Mouse (Mus musculus) hindbrain, embryonic 11.5 days (tissue): ENCODE results near the gene Mmp12. TPM values are rescaled to one million over a fixed set of nuclear protein-coding genes. Genes with fewer than 3 reads are reported as not detected.
"Not testable (repeated sequence)": the region's sequence is repeated elsewhere in the genome, so short reads cannot be mapped to it uniquely, and the experiment has no call there.

Source experiments
- ATAC-seq: fragments of 200-750 bp; cut with Nextera tagmentation; 2 replicates; pipeline ENCODE4 v1.8.0; 2017; ENCODE audit warnings: mild to moderate bottlenecking, moderate TSS enrichment, moderate library complexity; ENCODE audit not compliant: low FRiP score
- DNase-seq: peaks from one replicate; pipeline ENCODE4 v3.0.0-alpha.2; 2015; ENCODE audit warnings: low spot score
- H3K27ac ChIP-seq: fragments of 300-500 bp; sonication (generic); 2 replicates; pipeline ENCODE4 v1.5.1; 2014; ENCODE audit warnings: mild to moderate bottlenecking, low read depth, low read length
- H3K27me3 ChIP-seq: fragments of 300-500 bp; sonication (generic); 2 replicates; pipeline ENCODE4 v1.6.1; 2014; ENCODE audit warnings: mild to moderate bottlenecking, low read length, moderate library complexity, mixed read lengths; ENCODE audit not compliant: control insufficient read depth, insufficient read depth
- H3K36me3 ChIP-seq: fragments of 300-500 bp; sonication (generic); 2 replicates; pipeline ENCODE4 v1.6.1; 2014; ENCODE audit warnings: mild to moderate bottlenecking, low read length, moderate library complexity, mixed read lengths; ENCODE audit not compliant: control insufficient read depth, insufficient read depth
- H3K4me1 ChIP-seq: fragments of 300-500 bp; sonication (generic); replicated peaks from 2 replicates; pipeline ENCODE4 v1.6.1; 2014; ENCODE audit warnings: low read length, mixed read lengths; ENCODE audit not compliant: control insufficient read depth, insufficient read depth
- H3K4me2 ChIP-seq: fragments of 300-500 bp; sonication (generic); replicated peaks from 2 replicates; pipeline ENCODE4 v1.6.1; 2014; ENCODE audit warnings: mild to moderate bottlenecking, low read depth, low read length
- H3K4me3 ChIP-seq: fragments of 300-500 bp; sonication (generic); 2 replicates; pipeline ENCODE4 v1.5.1; 2014; ENCODE audit warnings: low read depth, low read length
- H3K9ac ChIP-seq: fragments of 300-500 bp; sonication (generic); 2 replicates; pipeline ENCODE4 v1.6.1; 2014; ENCODE audit warnings: low read depth, low read length
- H3K9me3 ChIP-seq: fragments of 300-500 bp; sonication (generic); 2 replicates; pipeline ENCODE4 v1.6.1; 2016; ENCODE audit warnings: low read length; ENCODE audit not compliant: control insufficient read depth
- WGBS: fragments of 180-500 bp; shearing (Covaris S2); extraction: QIAGEN DNeasy Blood & Tissue Kit; methylation state at CpG from one replicate; pipeline ENCODE4 v1.1.7; 2014; 5-methylcytosine and 5-hydroxymethylcytosine counted together
- polyA plus RNA-seq: library from polyadenylated mRNA; unstranded; fragments of >200 nt; fragmentation: Nextera tagmentation; extraction: Ambion mirVana; gene quantifications from 2 replicates; pipeline ENCODE4 v1.2.1, GENCODE M21; 2014

The Mmp12 gene
- not detected in 2 replicates for polyA plus RNA-seq

DNA sequence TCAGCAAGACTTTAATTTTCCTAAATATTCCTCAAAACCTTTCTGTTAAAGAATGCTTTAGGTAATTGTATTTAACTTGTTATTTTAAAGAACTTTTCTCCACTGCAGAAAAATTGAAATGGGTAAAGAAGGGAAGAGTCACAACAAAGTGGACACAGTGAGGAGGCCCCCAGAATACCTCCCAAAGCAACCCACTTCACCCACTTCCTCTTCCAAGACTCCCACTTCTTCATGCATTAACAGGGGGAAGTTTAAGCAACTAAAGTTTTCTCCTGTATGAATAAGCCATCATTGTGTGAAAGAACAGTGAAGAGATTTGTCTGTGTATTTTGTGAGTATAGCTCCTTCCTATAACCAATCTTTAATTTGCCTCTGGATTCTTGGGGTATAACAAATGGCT, at the start of gene Mmp12:
TSS of gene Mmp12 (plus strand) at position 275 of the 400 bp plus-strand sequence.
- H3K27me3 ChIP-seq = no peaks in the 10 kb centered on the region
- DNase-seq (no peak), ATAC-seq (no peak)
- H3K4me3 ChIP-seq = no peak within 1 kb of the TSS
- no peak within 1 kb of the TSS for H3K27ac ChIP-seq
- no peaks in the 10 kb centered on the region for H3K4me1 ChIP-seq
- no peak within 1 kb of the TSS for H3K4me2 ChIP-seq
- no peaks in the 10 kb centered on the region for H3K36me3 ChIP-seq
- H3K9me3 ChIP-seq = no peaks in the 10 kb centered on the region
- H3K9ac ChIP-seq = no peak within 1 kb of the TSS

DNA sequence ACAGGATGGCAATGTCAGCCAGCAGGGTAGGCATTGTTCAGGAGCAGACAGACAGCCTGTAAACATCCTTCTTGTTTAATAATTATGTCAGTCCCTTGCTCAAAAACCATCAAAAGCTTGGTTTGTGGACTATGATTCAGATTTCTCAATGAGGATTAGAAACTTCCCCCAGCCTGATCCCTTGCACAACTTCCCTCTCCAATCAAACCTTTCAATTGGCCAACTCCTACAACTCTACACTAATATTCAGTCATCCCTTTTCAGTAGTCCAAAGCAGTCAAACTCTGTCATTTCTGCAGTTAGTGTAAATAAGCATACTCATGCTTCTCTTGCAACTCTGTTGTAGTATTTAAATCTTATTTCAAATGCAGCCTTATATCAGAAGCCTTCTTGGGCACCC, 12.3 kb upstream of the Mmp12 start:
- no peaks in the 10 kb centered on the region for H3K27me3 ChIP-seq
- ATAC-seq = no peak
- no peak overlapping the region for H3K9ac ChIP-seq
- H3K9me3 ChIP-seq = no peaks in the 10 kb centered on the region
- H3K4me3 ChIP-seq = no peak overlapping the region
- H3K4me1 ChIP-seq = no peaks in the 10 kb centered on the region
- H3K27ac ChIP-seq = no peak overlapping the region
- no peak overlapping the region for H3K4me2 ChIP-seq
- H3K36me3 ChIP-seq = no peaks in the 10 kb centered on the region
- no peak for DNase-seq

DNA sequence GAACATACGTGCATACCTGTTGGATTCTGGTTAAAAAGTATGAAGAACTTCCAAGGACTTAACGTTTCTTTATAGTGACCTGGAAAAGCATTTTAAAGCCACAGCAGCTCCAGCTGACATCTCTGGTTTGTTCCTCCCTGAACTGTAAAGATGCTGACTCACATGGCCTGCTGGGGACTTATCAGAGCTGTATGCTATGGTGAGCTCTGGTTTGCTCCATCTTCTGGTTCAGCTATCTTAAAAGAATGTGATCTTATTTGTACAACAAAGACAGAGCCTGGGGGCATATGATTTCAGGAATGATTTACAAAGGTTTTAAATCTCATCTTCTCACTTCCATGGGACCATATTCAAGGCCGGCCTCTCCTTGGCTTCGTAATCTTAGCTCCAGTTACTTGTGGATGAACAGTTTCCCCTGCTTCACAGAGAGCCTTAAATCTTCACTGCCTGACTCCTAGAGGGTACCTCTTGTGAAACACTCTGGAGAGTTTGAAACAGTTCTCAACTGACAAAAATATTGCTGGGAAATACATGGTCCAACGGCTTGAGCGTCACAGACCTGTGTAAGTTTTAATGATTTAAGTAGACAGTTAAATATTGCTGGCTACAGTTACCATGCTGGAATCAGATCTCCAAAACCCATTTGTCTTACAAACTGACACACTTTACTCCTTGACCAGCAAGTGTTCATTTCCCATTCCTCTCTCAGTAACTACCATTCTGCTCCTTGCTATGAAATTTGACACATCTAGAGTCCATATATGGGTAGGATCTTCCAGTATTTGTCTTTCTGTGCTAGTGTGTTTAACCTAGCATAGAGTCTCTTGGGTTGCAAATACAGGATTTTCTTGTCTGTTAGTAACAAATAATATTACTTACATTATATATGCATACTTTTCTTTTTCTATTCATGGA, 8.2 kb upstream of the Mmp12 start:
- H3K4me3 ChIP-seq = no peak overlapping the region
- no peaks in the 10 kb centered on the region for H3K36me3 ChIP-seq
- no peaks in the 10 kb centered on the region for H3K9me3 ChIP-seq
- no peaks in the 10 kb centered on the region for H3K27me3 ChIP-seq
- no peak for DNase-seq
- ATAC-seq = no peak
- H3K4me1 ChIP-seq = no peaks in the 10 kb centered on the region
- no peak overlapping the region for H3K4me2 ChIP-seq
- no peak overlapping the region for H3K27ac ChIP-seq
- H3K9ac ChIP-seq = no peak overlapping the region
- 95% methylated on average over 5 of the region's 6 CpGs for WGBS

DNA sequence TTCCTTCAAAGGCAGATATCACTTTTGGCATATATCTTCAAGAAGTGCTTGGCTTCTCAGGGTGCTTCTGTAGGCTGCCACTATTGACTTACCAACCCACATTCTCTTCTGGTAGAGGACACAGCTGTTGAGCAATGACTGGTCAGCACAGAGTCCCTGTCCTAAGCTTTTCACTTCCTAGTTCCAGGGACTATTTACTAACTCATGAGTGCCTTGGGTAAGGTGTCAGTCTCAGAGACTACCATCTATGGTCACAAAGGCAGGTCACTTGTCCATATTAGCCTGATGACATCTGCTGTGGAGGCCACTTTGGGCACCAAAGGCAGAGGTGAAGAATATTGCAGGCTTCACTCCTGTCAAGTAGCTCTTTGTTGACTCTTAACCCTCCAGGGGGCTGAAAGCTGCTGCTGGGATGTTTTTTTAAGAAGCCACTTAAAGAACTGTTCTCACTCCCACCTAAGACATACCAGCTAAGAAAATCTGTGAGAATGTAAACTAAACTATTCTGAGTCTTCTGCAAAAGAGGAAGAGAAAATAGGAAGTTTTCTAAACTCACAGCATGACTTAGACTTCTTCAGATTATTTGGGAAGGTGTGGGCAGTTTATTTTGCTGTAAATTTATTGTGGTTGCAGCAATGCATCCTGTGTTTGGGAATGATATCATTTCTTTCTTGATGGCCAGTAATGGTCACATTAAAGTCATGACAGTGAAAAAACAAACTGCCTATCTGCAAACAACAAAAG, 7.3 kb upstream of the Mmp12 start:
- Histone ChIP-seq H3K27me3 (no peaks in the 10 kb centered on the region), H3K4me3 (no peak overlapping the region), H3K9ac (no peak overlapping the region), H3K9me3 (no peaks in the 10 kb centered on the region), H3K36me3 (no peaks in the 10 kb centered on the region), H3K4me2 (no peak overlapping the region), H3K4me1 (no peaks in the 10 kb centered on the region), H3K27ac (no peak overlapping the region)
- ATAC-seq (no peak), DNase-seq (no peak)

DNA sequence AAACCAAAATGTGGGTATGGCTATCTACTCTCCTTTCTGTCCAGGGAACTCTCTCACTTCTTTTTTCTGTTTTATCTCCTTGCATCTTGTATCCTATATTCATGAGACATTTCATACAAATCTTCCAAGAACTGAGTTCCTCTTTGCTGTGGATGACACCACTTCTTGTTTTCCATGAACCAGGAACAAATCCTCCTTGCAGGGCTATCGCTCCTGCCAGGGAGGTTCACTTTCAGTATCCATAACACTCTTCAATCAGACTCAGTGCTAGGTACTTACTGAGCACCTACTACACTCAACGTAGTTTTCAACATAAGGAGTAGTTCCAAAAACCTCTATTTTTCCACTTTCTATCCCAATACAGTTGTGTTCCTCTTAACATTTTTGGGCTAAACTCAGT, 1.3 kb downstream of the Mmp12 start:
- DNase-seq (no peak), ATAC-seq (no peak)
- Histone ChIP-seq H3K4me3 (no peak overlapping the region), H3K27ac (no peak overlapping the region), H3K27me3 (no peaks in the 10 kb centered on the region), H3K9ac (no peak overlapping the region), H3K9me3 (no peaks in the 10 kb centered on the region), H3K4me1 (no peaks in the 10 kb centered on the region), H3K4me2 (no peak overlapping the region), H3K36me3 (no peaks in the 10 kb centered on the region)
- 94% methylated on average over 2 of the region's 2 CpGs for WGBS

DNA sequence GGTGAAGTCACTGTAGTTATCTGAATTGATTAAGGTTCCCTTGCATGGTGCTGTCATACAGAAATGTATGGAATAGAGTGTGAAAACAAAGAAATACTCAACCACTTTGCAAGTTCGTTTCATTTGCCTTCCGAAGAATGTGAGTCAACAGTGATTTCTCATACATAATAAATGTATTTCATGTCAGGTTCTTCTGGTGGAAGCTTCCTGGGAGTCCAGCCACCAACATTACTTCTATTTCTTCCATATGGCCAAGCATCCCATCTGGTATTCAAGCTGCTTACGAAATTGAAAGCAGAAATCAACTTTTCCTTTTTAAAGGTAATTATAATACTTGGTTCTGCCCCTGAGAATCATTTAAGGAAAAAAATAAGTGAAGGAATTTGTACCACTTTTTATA, 10.4 kb downstream of the Mmp12 start:
- no peaks in the 10 kb centered on the region for H3K4me1 ChIP-seq
- no peaks in the 10 kb centered on the region for H3K27me3 ChIP-seq
- H3K4me2 ChIP-seq = no peak overlapping the region
- DNase-seq = no peak
- ATAC-seq = no peak
- no peaks in the 10 kb centered on the region for H3K36me3 ChIP-seq
- H3K9ac ChIP-seq = no peak overlapping the region
- WGBS = 80% methylated on average over 3 of the region's 3 CpGs
- H3K4me3 ChIP-seq = no peak overlapping the region
- H3K9me3 ChIP-seq = no peaks in the 10 kb centered on the region
- H3K27ac ChIP-seq = no peak overlapping the region

DNA sequence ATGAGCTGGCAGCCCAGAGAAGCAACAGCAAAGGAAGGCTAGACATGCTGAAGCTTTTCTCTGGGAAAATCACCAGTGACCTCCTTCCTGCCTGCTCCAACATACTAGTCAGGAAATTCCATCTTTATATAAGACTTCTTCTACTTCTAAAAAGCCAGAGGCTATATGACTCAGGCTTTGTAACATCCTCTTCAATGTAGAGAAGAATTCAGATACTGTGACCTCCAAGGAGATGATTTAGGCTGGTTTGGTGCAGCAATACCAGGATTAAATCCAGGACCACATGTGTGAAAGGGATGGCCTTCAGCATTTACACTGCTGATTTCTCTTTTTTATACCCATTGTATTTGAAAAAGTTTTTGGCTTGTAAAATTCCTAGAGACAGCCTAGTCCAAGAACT, 43.8 kb downstream of the Mmp12 start, which contains the start of gene Mmp1b:
TSS of gene Mmp1b (minus strand) at position 101 of the 400 bp plus-strand sequence.
- no peak for DNase-seq
- Histone ChIP-seq H3K4me1 (no peaks in the 10 kb centered on the region), H3K27ac (no peak within 1 kb of the TSS), H3K27me3 (no peaks in the 10 kb centered on the region), H3K4me3 (no peak within 1 kb of the TSS), H3K9me3 (no peaks in the 10 kb centered on the region), H3K9ac (no peak within 1 kb of the TSS), H3K4me2 (no peak within 1 kb of the TSS), H3K36me3 (no peaks in the 10 kb centered on the region)
- no peak for ATAC-seq

DNA sequence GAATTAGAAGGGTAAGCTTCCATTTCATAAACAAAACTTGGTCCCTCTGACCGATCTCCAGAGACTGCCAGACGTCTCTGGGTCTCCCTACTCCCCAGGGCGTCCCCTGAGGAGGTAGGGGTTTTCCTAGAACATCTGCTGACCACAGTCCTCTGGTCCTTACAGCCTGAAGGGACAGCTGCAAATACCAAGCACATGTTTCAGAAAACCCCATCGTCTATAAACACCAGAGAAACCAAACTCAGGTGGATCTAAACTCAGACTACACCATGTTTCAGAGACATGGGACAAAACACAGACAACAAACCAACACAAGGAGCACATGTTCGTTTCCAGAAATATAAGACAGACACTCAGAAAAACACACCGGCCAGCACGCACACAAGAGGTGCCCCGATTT, 52.4 kb downstream of the Mmp12 start:
- not testable (repeated sequence) for DNase-seq, H3K9ac ChIP-seq, H3K4me2 ChIP-seq, H3K27me3 ChIP-seq, H3K4me3 ChIP-seq, H3K36me3 ChIP-seq, H3K4me1 ChIP-seq, ATAC-seq, H3K9me3 ChIP-seq, H3K27ac ChIP-seq
- WGBS = 88% methylated on average over 8 of the region's 8 CpGs
